Mouse (Mus musculus) kidney, postnatal 0 days (tissue): ENCODE results near the gene Ring1. TPM values are rescaled to one million over a fixed set of nuclear protein-coding genes. Genes with fewer than 3 reads are reported as not detected.

Experiments used
- ATAC-seq: fragments of 200-750 bp; cut with Nextera tagmentation; replicated peaks from 2 replicates; pipeline ENCODE4 v1.8.0; 2017; ENCODE audit warnings: low read depth, moderate number of reproducible peaks, moderate TSS enrichment, moderate library complexity; ENCODE audit not compliant: low FRiP score
- DNase-seq: peaks from one replicate; pipeline ENCODE4 v3.0.0-alpha.2; 2016; ENCODE audit warnings: low spot score
- H3K27ac ChIP-seq: fragments of 300-500 bp; sonication (generic); 2 replicates; pipeline ENCODE4 v1.5.1; 2014; ENCODE audit warnings: mild to moderate bottlenecking
- H3K27me3 ChIP-seq: fragments of 300-500 bp; sonication (generic); 2 replicates; pipeline ENCODE4 v1.6.1; 2014; ENCODE audit warnings: low read length, mixed read lengths; ENCODE audit not compliant: insufficient read depth
- H3K36me3 ChIP-seq: fragments of 300-500 bp; sonication (generic); 2 replicates; pipeline ENCODE4 v1.6.1; 2014; ENCODE audit warnings: low read length, mixed read lengths; ENCODE audit not compliant: insufficient read depth
- H3K4me1 ChIP-seq: fragments of 300-500 bp; sonication (generic); replicated peaks from 2 replicates; pipeline ENCODE4 v1.6.1; 2014; ENCODE audit warnings: antibody characterized with exemption, low read length, mixed read lengths; ENCODE audit not compliant: insufficient read depth
- H3K4me2 ChIP-seq: fragments of 300-500 bp; sonication (generic); 2 replicates; pipeline ENCODE4 v1.6.1; 2014; ENCODE audit warnings: mild to moderate bottlenecking, low read length, moderate library complexity, mixed read lengths
- H3K4me3 ChIP-seq: fragments of 300-500 bp; sonication (generic); replicated peaks from 2 replicates; pipeline ENCODE4 v1.5.1; 2014; ENCODE audit warnings: low read depth, low read length
- H3K9ac ChIP-seq: fragments of 300-500 bp; sonication (generic); 2 replicates; pipeline ENCODE4 v1.6.1; 2014; ENCODE audit warnings: low read depth, low read length
- H3K9me3 ChIP-seq: fragments of 300-500 bp; sonication (generic); replicated peaks from 2 replicates; pipeline ENCODE4 v1.6.1; 2016; ENCODE audit warnings: low read length, inconsistent platforms, mixed read lengths
- CTCF ChIP-seq: IDR thresholded peaks from 2 replicates; pipeline ENCODE4 v1.5.1; 2016; ENCODE audit warnings: antibody characterized with exemption, low read depth, mild to moderate bottlenecking, moderate library complexity
- WGBS: fragments of 180-500 bp; shearing (Covaris S2); extraction: QIAGEN DNeasy Blood & Tissue Kit; methylation state at CpG from one replicate; pipeline ENCODE4 v1.1.7; 2014; 5-methylcytosine and 5-hydroxymethylcytosine counted together
- polyA plus RNA-seq: library from polyadenylated mRNA; unstranded; fragments of >200 nt; fragmentation: Nextera tagmentation; extraction: Ambion mirVana; gene quantifications from 2 replicates; pipeline ENCODE4 v1.2.1, GENCODE M21; 2015

Ring1 gene
- polyA plus RNA-seq, 1 experiment from 2014 or later, result 23.3 TPM

DNA sequence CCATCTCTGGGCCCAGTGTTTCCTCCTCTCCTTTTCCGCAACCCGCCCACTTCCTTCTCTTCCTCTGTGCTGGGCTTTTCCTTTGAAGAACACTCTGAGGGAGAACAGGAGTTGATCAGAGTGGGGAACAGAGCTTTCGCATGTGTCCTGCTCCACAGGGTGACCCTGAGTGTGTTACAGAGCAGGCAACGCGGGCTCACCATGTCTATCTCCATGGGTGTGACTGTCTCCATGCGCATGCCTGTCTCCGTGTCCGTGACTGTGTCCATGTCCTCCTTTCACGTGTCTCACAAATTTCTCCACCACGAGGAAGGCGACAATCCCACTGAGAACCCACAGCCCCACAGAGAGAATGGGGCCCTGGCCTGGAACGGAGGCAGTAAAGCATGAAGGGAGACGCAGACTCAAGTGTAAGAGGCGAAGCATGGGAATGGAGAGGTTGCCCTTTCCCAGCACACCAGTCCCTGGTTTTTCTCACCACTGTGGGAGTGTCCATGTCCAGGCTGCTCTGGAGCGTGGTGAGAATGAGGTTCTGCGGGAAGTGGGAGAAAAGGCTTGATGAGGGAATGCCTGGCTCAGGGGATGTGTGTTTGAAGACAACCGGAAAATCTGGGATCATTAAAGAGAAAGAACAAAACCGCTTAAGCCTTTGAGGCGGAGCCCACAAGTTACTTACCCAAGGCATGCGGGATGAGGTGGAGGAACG, 5.6 kb upstream of the Ring1 start:
- H3K36me3 ChIP-seq, result peaks cover 24% of the 10 kb centered on the region
- peak overlapping the region; percentile 70 for H3K4me2 ChIP-seq
- peak overlapping the region; percentile 91 for H3K9ac ChIP-seq
- DNase-seq, result no peak
- 56% methylated on average over 21 of the region's 21 CpGs for WGBS
- peak overlapping the region; percentile 67; the same call in 1 of the 2 replicates for H3K27ac ChIP-seq
- H3K4me1 ChIP-seq, result peaks cover 35% of the 10 kb centered on the region
- H3K27me3 ChIP-seq, result no peaks in the 10 kb centered on the region
- ATAC-seq, result no peak
- peak overlapping the region; percentile 50 for H3K4me3 ChIP-seq
- no peaks in the 10 kb centered on the region for H3K9me3 ChIP-seq
- no peak for TF ChIP-seq CTCF

DNA sequence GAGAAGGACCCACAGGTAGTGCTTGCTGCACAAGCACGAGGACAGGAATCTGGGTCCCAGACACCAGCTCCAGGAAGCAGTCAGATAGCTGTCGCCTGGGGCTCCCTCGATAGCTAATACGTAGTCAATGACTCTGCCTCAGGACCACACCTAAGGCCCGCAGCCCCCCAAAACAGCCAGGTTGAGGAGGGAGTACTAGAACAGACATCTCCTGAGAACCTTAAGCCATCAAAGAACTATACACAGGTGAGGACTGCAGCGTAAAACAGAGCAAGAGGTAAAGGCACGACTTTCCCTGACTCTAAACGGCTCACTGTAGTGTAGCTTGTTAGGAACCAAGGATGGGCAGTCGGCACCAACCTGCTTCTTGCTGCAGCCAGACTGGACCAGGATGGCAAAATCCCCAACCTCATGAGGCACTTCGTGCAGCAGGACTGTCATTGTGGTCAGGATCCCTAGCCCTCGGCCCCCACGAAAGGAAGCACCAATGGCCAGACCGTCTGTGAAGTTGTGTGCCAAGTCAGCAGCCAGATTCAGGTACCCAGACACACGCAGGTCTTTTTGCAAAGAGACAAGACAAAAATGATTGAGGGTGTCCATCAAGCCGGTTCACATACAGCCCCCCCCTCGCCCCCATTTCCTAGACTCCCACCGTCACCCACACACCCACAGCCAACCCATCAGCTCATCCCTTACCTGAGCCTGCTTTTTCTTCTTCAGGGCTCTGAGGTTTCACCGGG, 4.8 kb upstream of the Ring1 start:
- DNase-seq (no peak), ATAC-seq (no peak)
- H3K4me3 ChIP-seq, result 0 out of 2 replicates have a peak overlapping the region, but pooled peaks have one; percentile 50
- no peak for TF ChIP-seq CTCF
- WGBS, result 86% methylated on average over 18 of the region's 18 CpGs
- peak overlapping the region; percentile 91; the same call in 1 of the 2 replicates for H3K9ac ChIP-seq
- H3K4me1 ChIP-seq, result peaks cover 36% of the 10 kb centered on the region
- no peak overlapping the region for H3K27ac ChIP-seq
- H3K9me3 ChIP-seq, result no peaks in the 10 kb centered on the region
- H3K27me3 ChIP-seq, result no peaks in the 10 kb centered on the region
- H3K4me2 ChIP-seq, result peak overlapping the region; percentile 70
- H3K36me3 ChIP-seq, result peaks cover 21% of the 10 kb centered on the region

DNA sequence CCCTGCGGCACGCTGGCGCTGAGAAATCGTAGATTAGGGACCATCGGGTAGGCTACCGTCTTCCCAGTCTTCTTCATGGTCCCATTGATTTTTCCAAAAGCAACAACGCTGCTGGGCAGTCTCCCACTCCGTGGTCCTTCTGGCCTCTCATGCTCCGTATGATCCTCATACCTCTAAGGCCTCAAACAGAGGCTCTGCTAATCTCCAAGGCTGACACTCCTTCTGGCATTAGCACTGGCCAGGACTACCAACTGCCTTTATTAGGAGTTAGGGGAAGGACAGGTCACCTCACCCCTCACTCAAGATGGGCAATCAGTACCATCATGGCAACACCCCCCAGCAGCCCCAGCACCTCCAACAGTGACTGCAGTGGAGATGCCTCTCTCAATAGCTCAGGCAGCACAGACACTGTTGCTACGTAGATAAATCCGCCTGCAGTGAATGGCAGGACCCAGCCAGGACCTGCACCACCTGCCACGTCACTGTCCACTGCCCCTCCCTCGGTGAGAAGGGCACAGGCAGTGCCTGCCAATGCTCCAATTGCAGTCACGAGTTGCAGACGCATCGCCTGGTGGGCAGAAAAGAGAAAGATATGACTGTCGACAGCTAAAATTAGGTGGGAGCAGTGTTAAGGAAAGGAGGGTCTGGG, 4.1 kb upstream of the Ring1 start:
- Histone ChIP-seq H3K4me3 (no peak overlapping the region), H3K27me3 (no peaks in the 10 kb centered on the region), H3K4me2 (peak overlapping the region; percentile 97; the same call in 1 of the 2 replicates), H3K27ac (peak overlapping the region; percentile 33; the same call in 1 of the 2 replicates), H3K9me3 (no peaks in the 10 kb centered on the region), H3K9ac (no peak overlapping the region), H3K4me1 (peaks cover 39% of the 10 kb centered on the region), H3K36me3 (peaks cover 18% of the 10 kb centered on the region)
- no peak for TF ChIP-seq CTCF
- DNase-seq (no peak), ATAC-seq (no peak)
- WGBS, result 75% methylated on average over 17 of the region's 17 CpGs

DNA sequence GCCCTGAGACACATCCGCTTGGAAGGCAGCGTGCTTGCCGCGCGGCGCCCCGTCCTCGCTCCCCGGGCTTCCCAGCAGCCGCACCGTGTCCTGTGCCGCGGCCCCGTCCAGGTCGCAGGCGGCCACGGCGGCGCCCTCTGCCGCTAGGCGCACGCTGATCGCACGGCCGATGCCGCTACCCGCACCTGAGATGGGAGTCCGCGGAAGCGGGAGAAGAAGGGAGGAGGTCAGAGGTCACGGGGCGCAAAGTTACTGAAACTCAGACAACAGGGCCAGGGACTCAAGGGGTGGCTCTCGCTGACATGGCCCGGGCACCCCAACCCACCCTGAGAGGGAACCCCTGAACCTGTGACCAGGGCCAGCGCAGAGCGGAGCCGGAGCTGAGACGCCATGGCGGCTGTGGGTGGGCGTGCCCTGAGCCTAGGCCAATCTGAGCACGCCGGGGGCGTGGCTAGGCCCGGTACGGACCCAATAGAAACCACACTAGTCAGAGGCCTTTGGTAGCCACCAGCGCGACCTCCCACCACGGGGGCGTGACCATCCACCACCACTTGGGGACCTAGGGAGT, 3.3 kb upstream of the Ring1 start, which contains the start of gene H2-Ke6:
H2-Ke6 (minus strand) TSS at position 405 of the 568 bp plus-strand sequence.
- H3K9ac ChIP-seq, result peak within 1 kb of the TSS; percentile 70
- H3K9me3 ChIP-seq, result no peaks in the 10 kb centered on the region
- H3K27me3 ChIP-seq, result no peaks in the 10 kb centered on the region
- H3K4me3 ChIP-seq, result peak within 1 kb of the TSS; percentile 66
- H3K4me1 ChIP-seq, result peaks cover 35% of the 10 kb centered on the region
- peak; percentile 96 for DNase-seq
- peak; percentile 34 for TF ChIP-seq CTCF
- H3K27ac ChIP-seq, result peak within 1 kb of the TSS; percentile 81
- peak within 1 kb of the TSS; percentile 97 for H3K4me2 ChIP-seq
- peak; percentile 64 for ATAC-seq
- WGBS, result under 1% methylated on average over 49 of the region's 49 CpGs
- H3K36me3 ChIP-seq, result peaks cover 18% of the 10 kb centered on the region

DNA sequence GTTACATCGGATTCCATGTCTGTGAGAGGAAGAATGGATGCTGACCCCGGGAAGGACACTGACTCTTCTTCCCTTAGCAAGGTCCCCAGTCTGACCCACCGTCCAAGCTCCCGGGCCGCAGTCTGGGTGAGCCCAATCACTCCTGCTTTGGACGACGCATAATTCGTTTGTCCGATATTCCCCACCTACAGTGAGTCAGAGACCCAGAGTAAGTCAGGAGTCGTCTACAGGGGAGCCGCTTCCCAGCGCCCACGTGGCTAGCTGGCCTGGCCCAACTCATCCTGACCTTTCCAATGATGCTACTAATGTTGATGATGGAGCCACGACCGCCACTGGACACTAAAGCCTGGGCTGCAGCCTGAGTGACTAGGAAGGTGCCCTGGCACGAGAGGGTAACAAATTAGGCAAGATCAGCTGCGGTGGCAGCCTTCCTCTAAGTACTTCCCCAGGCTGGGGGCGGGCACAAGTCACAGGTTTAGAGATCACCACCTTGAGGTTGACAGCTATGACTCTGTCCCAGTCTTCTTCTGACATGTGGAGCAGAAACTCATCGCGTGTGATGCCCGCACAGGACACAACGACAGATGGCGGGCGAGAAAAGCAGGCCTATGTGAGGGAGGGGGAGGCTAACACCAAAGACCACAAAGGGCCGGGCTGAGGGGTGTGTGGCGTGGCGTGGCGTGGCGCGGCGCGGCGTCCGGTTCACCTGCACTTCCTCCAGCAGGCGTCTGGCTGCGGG, 2.6 kb upstream of the Ring1 start:
- no peaks in the 10 kb centered on the region for H3K27me3 ChIP-seq
- H3K4me3 ChIP-seq, result peak overlapping the region; percentile 66
- peak overlapping the region; percentile 81 for H3K27ac ChIP-seq
- ATAC-seq (no peak), DNase-seq (no peak)
- H3K36me3 ChIP-seq, result peaks cover 23% of the 10 kb centered on the region
- peak overlapping the region; percentile 70 for H3K9ac ChIP-seq
- H3K4me2 ChIP-seq, result peak overlapping the region; percentile 97
- WGBS, result 11% methylated on average over 36 of the region's 36 CpGs
- H3K4me1 ChIP-seq, result peaks cover 34% of the 10 kb centered on the region
- TF ChIP-seq CTCF, result no peak
- no peaks in the 10 kb centered on the region for H3K9me3 ChIP-seq
